Mouse (Mus musculus) neural tube, embryonic 13.5 days (tissue): ENCODE measurements around the gene Xylb. TPM values are rescaled to one million over a fixed set of nuclear protein-coding genes. Genes with fewer than 3 reads are reported as not detected.

Source experiments
- ATAC-seq: fragments of 200-750 bp; cut with Nextera tagmentation; 2 replicates; pipeline ENCODE4 v1.8.0; 2017; ENCODE audit warnings: low read depth, mild to moderate bottlenecking, moderate TSS enrichment, moderate library complexity
- H3K27ac ChIP-seq: fragments of 300-500 bp; sonication (generic); replicated peaks from 2 replicates; pipeline ENCODE4 v1.5.1; 2015; ENCODE audit warnings: moderate library complexity, mild to moderate bottlenecking, inconsistent platforms
- H3K27me3 ChIP-seq: fragments of 300-500 bp; sonication (generic); 2 replicates; pipeline ENCODE4 v1.6.1; 2015; ENCODE audit warnings: mild to moderate bottlenecking, inconsistent platforms
- H3K36me3 ChIP-seq: fragments of 300-500 bp; sonication (generic); 2 replicates; pipeline ENCODE4 v1.6.1; 2015; ENCODE audit warnings: mild to moderate bottlenecking, inconsistent platforms
- H3K4me1 ChIP-seq: fragments of 300-500 bp; sonication (generic); replicated peaks from 2 replicates; pipeline ENCODE4 v1.6.1; 2015; ENCODE audit warnings: inconsistent platforms
- H3K4me2 ChIP-seq: fragments of 300-500 bp; sonication (generic); 2 replicates; pipeline ENCODE4 v1.6.1; 2015; ENCODE audit warnings: inconsistent platforms, mild to moderate bottlenecking, moderate library complexity
- H3K4me3 ChIP-seq: fragments of 300-500 bp; sonication (generic); 2 replicates; pipeline ENCODE4 v1.5.1; 2015; ENCODE audit warnings: mild to moderate bottlenecking, inconsistent platforms
- H3K9ac ChIP-seq: fragments of 300-500 bp; sonication (generic); 2 replicates; pipeline ENCODE4 v1.6.1; 2015; ENCODE audit warnings: moderate library complexity, mild to moderate bottlenecking, inconsistent platforms
- H3K9me3 ChIP-seq: fragments of 300-500 bp; sonication (generic); 2 replicates; pipeline ENCODE4 v1.6.1; 2016; ENCODE audit warnings: inconsistent platforms
- WGBS: fragments of 180-500 bp; shearing (Covaris S2); methylation state at CpG from one replicate; pipeline ENCODE4 v1.1.7; 2015; 5-methylcytosine and 5-hydroxymethylcytosine counted together
- polyA plus RNA-seq: library from polyadenylated mRNA; unstranded; fragments of >200 nt; fragmentation: Nextera tagmentation; extraction: Ambion mirVana; gene quantifications from 2 replicates; pipeline ENCODE4 v1.2.1, GENCODE M21; 2015

Xylb gene
- 2.4 and 2.6 TPM in 2 replicates for polyA plus RNA-seq

DNA sequence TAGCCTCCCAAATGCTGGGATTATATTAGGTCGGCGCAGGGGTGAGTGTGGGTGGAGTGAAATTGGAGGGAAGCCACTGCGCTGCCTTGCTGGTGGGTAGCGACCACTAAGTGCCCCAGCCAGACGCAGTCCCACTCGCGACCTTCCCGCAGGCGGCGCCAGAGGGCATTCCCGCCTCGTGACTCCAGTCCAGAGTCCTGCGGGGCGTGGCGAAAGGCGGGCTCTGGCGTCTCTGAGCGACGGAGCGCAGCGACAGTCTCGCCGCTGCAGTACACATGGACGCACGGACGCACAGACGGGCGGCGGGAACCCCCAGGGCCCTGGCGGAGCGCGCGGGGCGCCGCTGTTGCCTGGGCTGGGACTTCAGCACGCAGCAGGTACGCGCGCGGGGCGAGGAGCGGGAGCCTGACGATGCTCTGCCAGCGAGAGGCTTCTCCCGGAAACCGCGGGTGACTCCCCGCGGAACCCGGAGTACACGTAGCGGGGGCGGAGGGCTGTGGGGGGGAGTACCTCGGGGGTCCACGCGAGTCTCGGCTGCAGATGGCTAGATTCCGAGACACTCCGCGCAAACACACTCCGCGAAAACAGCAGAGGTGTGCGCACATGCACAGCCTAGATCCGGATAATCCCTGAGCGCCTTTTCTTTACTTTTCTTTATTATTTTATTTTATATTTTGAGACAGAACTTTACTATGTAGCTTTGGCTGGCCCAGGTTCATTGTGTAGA, at the start of gene Xylb:
Xylb (plus strand) TSS at position 51 of the 727 bp plus-strand sequence.
- no peaks in the 10 kb centered on the region for H3K36me3 ChIP-seq
- peak within 1 kb of the TSS; percentile 72 for H3K9ac ChIP-seq
- H3K4me2 ChIP-seq = peak within 1 kb of the TSS; percentile 82
- peak; percentile 93 for ATAC-seq
- no peaks in the 10 kb centered on the region for H3K9me3 ChIP-seq
- H3K27ac ChIP-seq = no peak within 1 kb of the TSS
- H3K27me3 ChIP-seq = no peaks in the 10 kb centered on the region
- H3K4me1 ChIP-seq = peaks cover 6% of the 10 kb centered on the region
- peak within 1 kb of the TSS; percentile 57 for H3K4me3 ChIP-seq
- 3% methylated on average over 65 of the region's 65 CpGs for WGBS

DNA sequence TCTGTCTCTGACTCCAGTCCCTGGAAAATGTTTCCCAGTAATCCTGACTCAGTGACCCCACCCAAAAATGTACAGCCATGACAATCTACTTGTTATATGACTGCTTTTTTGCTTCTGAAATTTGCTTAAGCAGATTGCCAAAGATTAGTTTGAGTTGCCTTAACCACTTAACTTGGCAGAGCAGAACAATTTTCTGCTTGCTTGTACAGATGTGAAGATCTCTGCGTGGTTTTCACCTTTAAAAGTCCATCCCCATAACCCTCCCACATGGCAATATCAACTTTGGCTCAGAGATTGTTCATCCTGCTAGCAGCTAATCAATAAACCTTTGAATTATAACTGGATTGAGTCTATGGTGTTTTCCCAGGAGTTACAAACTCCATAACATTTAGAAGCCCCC, 48.1 kb upstream of the Xylb start:
- Histone ChIP-seq H3K36me3 (no peaks in the 10 kb centered on the region), H3K4me3 (no peak overlapping the region), H3K27ac (no peak overlapping the region), H3K4me2 (no peak overlapping the region), H3K4me1 (no peaks in the 10 kb centered on the region), H3K9ac (no peak overlapping the region), H3K9me3 (no peaks in the 10 kb centered on the region), H3K27me3 (no peaks in the 10 kb centered on the region)
- WGBS = 74% methylated on average over 1 of the region's 1 CpGs
- ATAC-seq = no peak

DNA sequence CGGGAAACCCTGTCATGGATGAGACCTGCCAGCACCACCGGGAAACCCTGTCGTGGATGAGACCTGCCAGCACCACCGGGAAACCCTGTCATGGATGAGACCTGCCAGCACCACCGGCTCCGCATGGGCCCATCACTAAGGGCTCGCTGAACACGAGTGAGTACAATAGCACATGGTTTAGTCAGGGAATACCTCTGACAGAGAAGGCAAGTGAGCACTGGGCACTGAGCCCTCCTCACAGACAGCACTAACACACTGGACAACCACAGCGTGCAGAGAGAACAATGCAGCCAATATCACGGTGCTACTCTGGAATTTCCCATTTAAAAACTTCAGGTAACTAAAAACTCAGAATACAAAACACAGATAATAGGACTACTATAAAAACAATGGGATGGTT, 44.1 kb upstream of the Xylb start:
- 90% methylated on average over 10 of the region's 10 CpGs for whole genome bisulfite sequencing
- Histone ChIP-seq H3K36me3 (no peaks in the 10 kb centered on the region), H3K27me3 (no peaks in the 10 kb centered on the region), H3K9ac (no peak overlapping the region), H3K27ac (no peak overlapping the region), H3K4me3 (no peak overlapping the region), H3K4me2 (no peak overlapping the region), H3K4me1 (no peaks in the 10 kb centered on the region), H3K9me3 (no peaks in the 10 kb centered on the region)
- no peak for ATAC-seq

DNA sequence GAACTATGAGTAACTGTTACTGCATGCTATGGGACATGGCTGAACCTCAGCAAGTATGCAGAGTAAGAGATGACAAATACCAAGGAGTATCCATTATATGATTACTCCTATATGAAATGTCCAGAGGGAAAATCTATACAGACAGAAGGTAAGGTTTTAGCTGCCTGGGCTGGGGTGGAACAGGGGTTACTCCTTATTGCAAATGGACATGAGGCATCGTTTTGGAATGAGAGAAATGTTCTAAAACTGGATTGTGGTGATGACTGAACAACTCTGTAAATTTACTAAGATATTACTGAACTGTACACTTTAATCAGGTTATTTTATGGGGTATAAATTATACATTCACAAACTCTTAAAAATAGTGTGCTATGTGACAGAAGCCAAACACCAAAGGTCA, 38.3 kb upstream of the Xylb start:
- no peaks in the 10 kb centered on the region for H3K27me3 ChIP-seq
- ATAC-seq = no peak
- H3K36me3 ChIP-seq = no peaks in the 10 kb centered on the region
- H3K9ac ChIP-seq = no peak overlapping the region
- H3K27ac ChIP-seq = no peak overlapping the region
- peaks cover 31% of the 10 kb centered on the region for H3K4me1 ChIP-seq
- WGBS = 97% methylated on average over 1 of the region's 1 CpGs
- no peaks in the 10 kb centered on the region for H3K9me3 ChIP-seq
- no peak overlapping the region for H3K4me3 ChIP-seq
- no peak overlapping the region for H3K4me2 ChIP-seq

DNA sequence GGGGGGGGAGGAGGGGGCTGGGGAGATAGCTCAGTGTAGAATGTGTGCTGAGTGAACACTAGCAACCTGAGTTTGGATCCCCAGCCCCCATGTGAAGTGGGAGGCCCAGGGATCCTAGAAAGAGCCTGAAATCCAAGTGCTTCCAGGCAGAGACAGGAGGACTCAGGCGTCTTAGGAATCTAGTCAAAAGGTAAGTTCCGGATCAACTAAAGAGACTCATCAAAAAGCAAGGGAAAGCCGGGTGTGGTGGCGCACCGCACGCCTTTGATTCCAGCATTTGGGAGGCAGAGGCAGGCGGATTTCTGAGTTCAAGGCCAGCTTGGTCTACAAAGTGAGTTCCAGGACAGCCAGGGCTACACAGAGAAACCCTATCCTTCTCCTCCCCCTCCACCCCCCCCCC, 36.7 kb upstream of the Xylb start:
- Histone ChIP-seq H3K9me3 (no peaks in the 10 kb centered on the region), H3K36me3 (no peaks in the 10 kb centered on the region), H3K4me2 (peak overlapping the region; percentile 98), H3K4me3 (peak overlapping the region; percentile 98; the same call in 1 of the 2 replicates), H3K4me1 (peaks cover 34% of the 10 kb centered on the region), H3K27me3 (no peaks in the 10 kb centered on the region), H3K27ac (no peak overlapping the region), H3K9ac (peak overlapping the region; percentile 89)
- WGBS = 82% methylated on average over 7 of the region's 7 CpGs
- ATAC-seq = no peak

DNA sequence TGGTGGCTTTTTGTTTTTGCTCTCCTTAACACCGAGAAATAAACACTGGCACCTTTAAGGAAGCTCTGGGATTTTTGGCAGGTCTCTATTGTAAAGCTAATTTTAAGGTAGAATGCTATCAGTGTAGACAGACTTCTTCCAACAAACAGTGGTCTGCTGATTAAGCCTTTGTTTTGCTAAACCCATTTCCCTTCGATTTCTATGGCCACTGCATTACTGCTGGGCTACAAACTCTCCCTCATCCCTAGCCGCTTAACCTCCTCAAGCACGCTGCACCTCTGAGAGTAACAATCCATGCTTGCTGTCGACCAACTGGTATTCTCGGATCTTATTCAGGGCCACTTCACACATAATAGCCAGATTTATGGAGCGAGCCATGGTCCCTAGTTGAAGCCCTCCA, 36.2 kb upstream of the Xylb start:
- H3K9me3 ChIP-seq = no peaks in the 10 kb centered on the region
- peaks cover 34% of the 10 kb centered on the region for H3K4me1 ChIP-seq
- no peaks in the 10 kb centered on the region for H3K36me3 ChIP-seq
- H3K4me2 ChIP-seq = peak overlapping the region; percentile 98
- peak overlapping the region; percentile 98 for H3K4me3 ChIP-seq
- no peaks in the 10 kb centered on the region for H3K27me3 ChIP-seq
- H3K9ac ChIP-seq = peak overlapping the region; percentile 89
- no peak overlapping the region for H3K27ac ChIP-seq
- ATAC-seq = no peak
- WGBS = 8% methylated on average over 7 of the region's 7 CpGs

DNA sequence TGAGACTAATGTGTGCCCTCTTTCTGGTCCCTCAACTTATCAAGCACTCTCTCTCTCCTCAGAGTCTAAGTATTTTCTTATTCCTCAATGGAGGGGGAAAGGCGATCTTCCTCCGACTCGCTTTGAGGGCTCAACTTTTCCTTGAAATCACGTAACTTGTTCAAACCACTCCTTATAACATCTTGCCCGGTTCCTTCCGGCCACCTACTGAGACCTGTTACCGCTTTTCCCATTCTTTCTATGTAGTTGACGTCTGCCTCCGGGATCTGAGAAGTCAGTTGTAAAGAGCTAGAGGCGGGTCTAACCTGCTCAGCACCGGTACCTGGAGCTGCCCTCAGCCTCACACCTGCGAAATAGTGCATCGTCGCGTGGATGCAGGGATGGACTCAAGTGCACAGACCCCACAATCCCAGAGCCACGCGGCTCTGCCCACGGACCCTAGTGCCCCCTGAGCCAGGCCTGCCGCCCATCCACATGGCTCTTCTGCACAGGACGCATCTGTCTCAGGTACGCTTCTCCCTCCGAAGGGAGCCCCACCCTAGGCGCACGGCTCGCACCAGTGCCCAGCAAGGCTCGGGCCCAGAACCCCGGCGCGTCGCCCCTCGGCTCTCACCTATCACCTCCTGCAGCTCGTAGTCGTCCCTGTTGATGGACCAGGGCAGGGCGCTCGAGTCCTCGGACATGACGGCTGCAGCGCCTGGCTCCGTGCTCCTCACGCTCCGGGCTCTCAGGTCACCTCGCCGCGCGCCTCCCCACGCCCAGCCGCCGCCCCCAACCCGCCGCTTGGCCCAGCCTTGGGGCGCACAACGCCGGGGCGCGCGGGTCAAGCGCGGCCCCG, 35.6 kb upstream of the Xylb start:
- peak overlapping the region; percentile 95 for H3K27ac ChIP-seq
- H3K36me3 ChIP-seq = no peaks in the 10 kb centered on the region

DNA sequence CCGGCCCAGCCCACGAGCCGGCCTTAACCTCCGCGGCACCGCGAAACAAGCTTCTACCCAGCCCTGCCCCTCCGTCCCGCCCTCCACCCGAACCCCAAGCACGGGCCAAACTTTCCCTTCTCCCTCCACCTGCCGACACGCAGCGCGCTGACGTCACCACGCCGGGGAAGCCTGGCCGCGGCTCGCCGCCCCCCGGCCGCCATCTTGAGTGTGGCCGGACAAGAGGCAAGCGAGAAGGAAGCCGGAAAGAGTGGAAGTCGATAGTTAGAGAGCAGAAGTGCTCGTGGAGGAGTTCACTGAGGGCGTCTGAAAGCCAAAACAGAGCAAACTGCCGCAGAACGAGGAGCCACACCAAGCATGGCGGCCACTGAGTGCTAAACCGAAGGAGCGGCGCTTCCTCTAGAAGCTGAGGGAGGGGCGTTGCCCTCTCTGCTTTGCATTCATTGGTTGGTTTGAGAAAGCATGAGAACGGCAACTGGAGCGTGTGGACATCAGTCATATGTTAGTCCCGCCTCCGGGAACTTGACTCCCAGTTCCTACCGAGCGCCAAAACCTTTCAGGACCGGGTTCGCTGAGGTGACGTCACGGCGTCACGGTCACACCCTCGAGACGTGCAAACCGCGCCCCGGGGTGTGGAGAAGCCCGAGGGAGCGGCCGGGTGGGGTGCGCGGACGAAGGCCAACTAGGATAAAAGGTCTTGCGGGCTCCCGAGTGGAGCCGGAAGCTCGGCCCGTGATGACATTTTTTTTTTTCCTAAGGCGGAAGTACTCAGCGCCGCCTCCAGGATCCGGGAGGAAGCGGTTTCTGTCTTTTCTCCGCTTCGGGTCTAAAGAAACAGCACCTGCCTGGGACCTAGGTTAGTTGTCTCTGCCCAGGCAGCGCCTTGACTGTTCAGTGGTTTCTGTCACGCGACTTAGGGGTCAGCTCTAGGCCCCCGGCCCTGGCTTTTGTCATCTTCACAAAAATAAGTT, 34.6 kb upstream of the Xylb start, which contains the start of gene Oxsr1:
Oxsr1 (minus strand) TSS at position 139 of the 971 bp plus-strand sequence.
- Histone ChIP-seq H3K27me3 (no peaks in the 10 kb centered on the region), H3K27ac (peak within 1 kb of the TSS; percentile 95), H3K9ac (peak within 1 kb of the TSS; percentile 89), H3K36me3 (no peaks in the 10 kb centered on the region), H3K4me1 (peaks cover 34% of the 10 kb centered on the region), H3K9me3 (no peaks in the 10 kb centered on the region), H3K4me2 (peak within 1 kb of the TSS; percentile 98), H3K4me3 (peak within 1 kb of the TSS; percentile 98)
- under 1% methylated on average over 76 of the region's 76 CpGs for WGBS
- ATAC-seq = peak; percentile 97

More for the DNA sequence above, 35.6 kb upstream of the Xylb start:
- peak; percentile 43 for ATAC-seq
- no peaks in the 10 kb centered on the region for H3K27me3 ChIP-seq
- peaks cover 34% of the 10 kb centered on the region for H3K4me1 ChIP-seq
- WGBS = 1% methylated on average over 50 of the region's 59 CpGs
- H3K4me3 ChIP-seq = peak overlapping the region; percentile 98
- no peaks in the 10 kb centered on the region for H3K9me3 ChIP-seq
- peak overlapping the region; percentile 89 for H3K9ac ChIP-seq
- peak overlapping the region; percentile 98 for H3K4me2 ChIP-seq

DNA sequence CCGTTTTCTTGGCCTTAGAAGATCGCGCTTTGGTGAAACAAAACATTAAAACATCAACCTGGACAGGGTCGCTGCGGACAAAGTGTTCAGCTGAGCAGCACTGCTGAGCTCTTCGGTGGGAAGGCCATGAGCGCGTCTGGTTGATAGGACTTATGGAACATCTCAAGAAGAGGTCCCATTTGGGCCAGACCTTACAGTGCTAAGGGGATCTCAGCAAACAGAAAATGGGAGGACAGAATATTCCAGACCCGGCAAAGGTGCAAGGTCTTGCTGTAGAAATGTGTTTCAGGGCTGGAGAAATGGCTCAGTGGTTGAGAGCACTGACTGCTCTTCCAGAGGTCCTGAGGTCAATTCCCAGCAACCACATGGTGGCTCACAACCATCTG, 33.9 kb upstream of the Xylb start:
- Histone ChIP-seq H3K27ac (peak overlapping the region; percentile 95), H3K27me3 (no peaks in the 10 kb centered on the region), H3K9ac (peak overlapping the region; percentile 89), H3K4me3 (peak overlapping the region; percentile 98), H3K4me2 (peak overlapping the region; percentile 76), H3K4me1 (peaks cover 34% of the 10 kb centered on the region), H3K36me3 (no peaks in the 10 kb centered on the region), H3K9me3 (no peaks in the 10 kb centered on the region)
- ATAC-seq = no peak
- 10% methylated on average over 9 of the region's 9 CpGs for WGBS

DNA sequence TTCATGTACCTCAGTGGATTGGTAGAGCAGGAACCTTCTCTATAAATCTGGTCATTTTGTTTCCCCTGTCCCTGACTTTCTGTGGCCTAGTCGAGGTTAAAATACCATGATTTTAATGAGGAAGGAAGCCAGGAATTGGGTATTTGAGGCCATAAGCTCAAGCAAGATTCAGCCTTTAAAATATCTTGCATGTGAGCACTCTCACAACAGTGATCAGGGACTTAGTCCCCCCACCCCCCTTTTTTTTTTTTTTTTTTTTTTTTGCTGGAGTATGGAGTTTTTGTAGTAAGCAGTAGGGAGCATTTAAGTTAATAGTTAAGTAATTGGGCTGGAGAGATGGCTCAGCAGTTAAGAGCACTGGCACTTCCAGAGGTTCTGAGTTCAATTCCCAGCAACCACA, 33.1 kb upstream of the Xylb start:
- 70% methylated on average over 1 of the region's 1 CpGs for WGBS
- H3K9me3 ChIP-seq = no peaks in the 10 kb centered on the region
- no peak overlapping the region for H3K4me3 ChIP-seq
- no peak overlapping the region for H3K4me2 ChIP-seq
- H3K27me3 ChIP-seq = no peaks in the 10 kb centered on the region
- H3K27ac ChIP-seq = no peak overlapping the region
- peaks cover 34% of the 10 kb centered on the region for H3K4me1 ChIP-seq
- no peaks in the 10 kb centered on the region for H3K36me3 ChIP-seq
- H3K9ac ChIP-seq = no peak overlapping the region
- no peak for ATAC-seq

DNA sequence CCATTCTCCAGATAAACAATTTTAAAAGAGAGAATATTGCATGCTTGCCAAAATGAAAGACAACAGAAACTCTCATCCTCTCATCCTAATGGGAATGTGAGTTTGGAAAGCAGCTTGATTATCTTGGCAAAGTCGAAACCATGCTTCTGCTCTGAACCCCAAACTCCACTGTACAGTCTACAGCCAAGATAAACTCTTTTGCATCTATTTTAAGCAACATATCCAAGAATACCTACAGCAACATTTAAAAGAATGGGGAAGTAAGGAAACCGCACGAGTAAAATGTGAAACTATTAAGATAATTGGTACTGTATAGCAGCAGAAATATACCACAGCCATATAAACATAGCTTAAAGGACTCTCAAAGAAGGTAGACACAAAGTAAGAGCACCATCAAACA, 28.7 kb upstream of the Xylb start:
- Histone ChIP-seq H3K4me3 (no peak overlapping the region), H3K9ac (no peak overlapping the region), H3K9me3 (no peaks in the 10 kb centered on the region), H3K4me2 (no peak overlapping the region), H3K27me3 (no peaks in the 10 kb centered on the region), H3K4me1 (peaks cover 6% of the 10 kb centered on the region; the same call in 1 of the 2 replicates), H3K36me3 (no peaks in the 10 kb centered on the region), H3K27ac (no peak overlapping the region)
- ATAC-seq = no peak
- 88% methylated on average over 3 of the region's 3 CpGs for WGBS
